Mouse (Mus musculus) limb, embryonic 10.5 days (tissue): ENCODE data around the gene Tenm2. TPM values are rescaled to one million over a fixed set of nuclear protein-coding genes. Genes with fewer than 3 reads are reported as not detected.

Experiments used
- DNase-seq: peaks from one replicate; pipeline ENCODE4 v3.0.0-alpha.2; 2017; ENCODE audit warnings: low spot score
- H3K27ac ChIP-seq: fragments of 300-500 bp; sonication (generic); 2 replicates; pipeline ENCODE4 v1.5.1; 2016; ENCODE audit warnings: mild to moderate bottlenecking
- H3K27me3 ChIP-seq: fragments of 300-500 bp; sonication (generic); 2 replicates; pipeline ENCODE4 v1.6.1; 2016; ENCODE audit warnings: low read depth, mild to moderate bottlenecking; ENCODE audit not compliant: poor library complexity, severe bottlenecking
- H3K36me3 ChIP-seq: fragments of 300-500 bp; sonication (generic); 2 replicates; pipeline ENCODE4 v1.6.1; 2016; ENCODE audit warnings: mild to moderate bottlenecking, moderate library complexity
- H3K4me1 ChIP-seq: fragments of 300-500 bp; sonication (generic); 2 replicates; pipeline ENCODE4 v1.6.1; 2016
- H3K4me3 ChIP-seq: fragments of 300-500 bp; sonication (generic); 2 replicates; pipeline ENCODE4 v1.5.1; 2016; ENCODE audit warnings: mild to moderate bottlenecking, moderate library complexity
- H3K9me3 ChIP-seq: fragments of 300-500 bp; sonication (generic); replicated peaks from 2 replicates; pipeline ENCODE4 v1.6.1; 2016; ENCODE audit warnings: mild to moderate bottlenecking
- WGBS: fragments of 180-500 bp; shearing (Covaris S2); methylation state at CpG from one replicate; pipeline ENCODE4 v1.1.7; 2016; 5-methylcytosine and 5-hydroxymethylcytosine counted together
- polyA plus RNA-seq: library from polyadenylated mRNA; unstranded; fragments of >200 nt; fragmentation: Nextera tagmentation; extraction: Ambion mirVana; gene quantifications from 2 replicates; pipeline ENCODE4 v1.2.1, GENCODE M21; 2016

Tenm2 gene
- polyA plus RNA-seq, 1 experiment from 2014 or later, result 0.60 TPM

DNA sequence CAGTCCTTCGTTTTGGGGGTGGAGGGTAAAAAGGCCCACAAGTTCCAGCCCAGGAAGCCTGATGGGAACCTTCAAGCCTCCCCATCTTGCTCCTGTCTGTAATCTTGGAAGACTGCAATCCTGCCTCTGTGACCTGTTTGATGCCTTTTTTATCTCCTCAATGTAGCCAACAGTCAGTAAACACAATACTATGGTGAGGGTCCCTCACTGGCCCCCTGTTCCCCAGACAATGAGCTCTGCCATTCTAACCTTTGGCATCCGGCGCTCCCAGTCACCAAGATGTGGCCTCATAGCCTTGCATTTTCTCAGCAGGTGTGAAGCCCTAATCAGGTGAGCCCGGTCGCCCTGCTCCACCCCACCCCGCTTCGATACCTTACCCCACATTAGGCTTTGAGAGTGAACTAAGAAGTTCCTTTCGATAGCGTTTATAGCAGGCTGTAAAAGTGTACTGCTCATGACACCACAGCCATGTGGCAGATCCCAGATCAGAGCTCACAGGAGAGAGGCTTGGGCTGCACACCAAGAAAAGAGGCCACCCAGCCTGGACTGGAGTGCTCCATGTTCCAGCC is 1271.7 kb downstream of the Tenm2 start:
- Histone ChIP-seq H3K4me1 (no peaks in the 10 kb centered on the region), H3K36me3 (no peaks in the 10 kb centered on the region), H3K27me3 (no peaks in the 10 kb centered on the region), H3K4me3 (no peak overlapping the region), H3K9me3 (no peaks in the 10 kb centered on the region), H3K27ac (no peak overlapping the region)
- DNase-seq, result no peak
- WGBS, result 54% methylated on average over 9 of the region's 9 CpGs

DNA sequence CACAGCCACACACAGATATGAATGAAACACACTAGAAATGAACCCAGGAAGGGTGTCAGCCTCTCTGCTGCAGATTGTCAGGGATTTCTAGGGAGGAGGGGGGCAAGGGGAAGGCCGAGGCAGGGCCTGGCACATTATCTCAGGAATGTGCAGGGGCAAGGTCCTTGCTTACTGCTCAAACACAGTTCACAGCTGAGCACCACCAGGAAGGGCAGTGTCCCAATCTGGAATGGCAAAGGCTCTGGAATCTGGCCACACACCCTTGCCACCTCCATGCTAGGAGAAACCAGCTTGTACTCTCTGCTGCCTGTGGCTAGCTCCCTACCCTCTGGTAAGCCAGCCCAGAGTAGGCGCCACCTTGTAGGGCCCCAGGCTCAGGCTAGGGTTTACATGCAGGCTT is 1272.2 kb downstream of the Tenm2 start:
- no peaks in the 10 kb centered on the region for H3K36me3 ChIP-seq
- H3K9me3 ChIP-seq, result no peaks in the 10 kb centered on the region
- H3K27me3 ChIP-seq, result no peaks in the 10 kb centered on the region
- no peak for DNase-seq
- no peaks in the 10 kb centered on the region for H3K4me1 ChIP-seq
- no peak overlapping the region for H3K27ac ChIP-seq
- 38% methylated on average over 2 of the region's 2 CpGs for WGBS
- no peak overlapping the region for H3K4me3 ChIP-seq

DNA sequence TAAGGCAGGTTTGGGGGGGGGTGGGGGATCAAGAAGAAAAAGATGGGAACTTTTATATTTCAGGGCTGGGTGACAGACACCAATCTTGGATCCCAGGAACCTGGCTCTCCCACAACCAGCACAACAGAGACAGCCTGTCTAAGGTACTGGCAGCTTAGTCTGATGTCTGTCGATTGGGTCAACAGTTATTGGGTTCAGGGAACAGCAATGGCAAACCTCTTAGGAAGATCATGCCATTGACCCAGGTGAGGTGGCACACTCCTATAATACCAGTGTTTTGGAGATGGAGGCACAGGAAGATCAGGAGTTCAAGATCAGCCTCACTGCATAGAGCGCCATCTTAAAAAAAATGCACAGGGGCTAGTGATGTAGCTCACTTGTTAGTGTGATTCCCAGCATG is 1273.3 kb downstream of the Tenm2 start:
- Histone ChIP-seq H3K4me3 (no peak overlapping the region), H3K27me3 (no peaks in the 10 kb centered on the region), H3K27ac (no peak overlapping the region), H3K36me3 (no peaks in the 10 kb centered on the region), H3K4me1 (no peaks in the 10 kb centered on the region), H3K9me3 (no peaks in the 10 kb centered on the region)
- WGBS, result 95% methylated on average over 2 of the region's 2 CpGs
- no peak for DNase-seq

DNA sequence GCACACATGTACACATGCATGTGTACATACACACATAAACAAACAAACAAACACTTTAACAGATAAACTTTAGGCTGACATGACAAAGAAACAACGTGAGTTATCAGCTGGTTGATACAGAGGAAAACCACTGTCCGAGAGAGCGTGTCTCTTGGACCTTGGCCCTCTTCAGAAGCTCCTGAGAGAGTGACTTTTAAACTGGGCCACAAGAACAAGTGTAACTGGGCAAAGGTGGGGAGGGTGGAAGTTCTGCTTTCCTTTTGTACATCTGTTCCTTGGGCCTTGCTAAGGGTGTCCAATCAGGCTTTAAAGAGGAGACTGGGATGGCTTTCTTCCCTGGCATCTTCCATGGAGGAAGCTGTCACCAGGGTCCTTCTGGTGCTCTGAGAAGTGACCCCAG is 1276.5 kb downstream of the Tenm2 start:
- Histone ChIP-seq H3K27me3 (no peaks in the 10 kb centered on the region), H3K4me1 (no peaks in the 10 kb centered on the region), H3K27ac (no peak overlapping the region), H3K36me3 (no peaks in the 10 kb centered on the region), H3K9me3 (no peaks in the 10 kb centered on the region), H3K4me3 (no peak overlapping the region)
- 93% methylated on average over 3 of the region's 3 CpGs for WGBS
- no peak for DNase-seq
